Mouse (Mus musculus) embryonic fibroblast, embryonic 13.5 days (primary cell): ENCODE results near the gene Babam2.

Experiments used
- CTCF ChIP-seq: IDR thresholded peaks from 2 replicates; pipeline ENCODE4 v1.5.1; 2011; ENCODE audit warnings: mild to moderate bottlenecking, control low read depth, low read length, moderate library complexity, borderline replicate concordance; ENCODE audit not compliant: insufficient read depth
- POLR2A ChIP-seq: IDR thresholded peaks from 2 replicates; pipeline ENCODE4 v1.6.1; 2011; ENCODE audit warnings: low read depth, mild to moderate bottlenecking, control low read depth, low read length, moderate library complexity

- TF ChIP-seq POLR2A = no peak
- TF ChIP-seq CTCF = no peak
These were observed 336.1 kb downstream of the Babam2 start for GRCm38 (mm10) chr5:32033621-32034020.
